Mouse (Mus musculus): Measurements from ENCODE around the gene Sync. TPM values are rescaled to one million over a fixed set of nuclear protein-coding genes. Genes with fewer than 3 reads are reported as not detected.

Gene Sync
- total RNA-seq, 2 experiments from 2014 or later = not detected

DNA sequence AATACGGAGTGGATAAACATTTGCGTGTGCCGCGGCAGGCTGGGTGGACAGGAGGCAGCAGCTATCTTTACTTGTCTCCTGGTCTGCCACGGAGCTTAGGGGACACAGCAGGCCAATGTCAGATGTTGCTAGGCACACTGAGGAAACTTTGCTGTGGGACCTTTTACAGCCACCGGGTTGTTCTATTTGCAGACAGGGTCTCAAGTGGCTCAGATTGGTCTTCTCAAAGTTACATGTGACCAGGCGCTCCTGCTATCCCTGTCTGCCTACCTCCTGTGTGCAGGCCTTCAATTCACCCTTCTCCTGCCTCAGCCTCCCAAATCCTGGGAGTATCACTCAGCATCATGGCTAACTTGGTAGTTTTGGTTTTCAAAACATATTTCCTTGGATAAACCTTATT is 8.6 kb downstream of the Sync start:
- ATAC-seq (replicated peaks; ENCODE audit: low FRiP score, poor library complexity, severe bottlenecking) = no peak

DNA sequence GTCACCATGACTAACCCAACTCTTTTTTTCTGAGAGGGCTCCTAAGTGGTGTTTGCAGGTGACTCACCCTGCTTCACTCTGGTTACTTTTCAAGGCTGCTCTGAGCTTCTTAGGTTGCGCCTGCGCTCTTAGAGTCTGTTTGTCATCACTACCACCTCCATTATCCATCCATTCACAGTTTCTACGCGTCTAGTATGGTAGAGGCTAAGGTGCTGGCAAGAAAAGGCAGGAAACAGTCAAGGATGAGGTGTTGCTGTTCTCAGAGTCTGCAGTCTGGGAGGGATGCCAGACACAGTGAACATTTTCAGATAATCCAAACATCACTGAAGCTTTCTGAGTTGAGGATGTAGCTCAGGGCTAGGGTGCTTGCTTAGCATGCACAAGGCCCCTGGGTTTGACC is 10.3 kb downstream of the Sync start:
- no peak for ATAC-seq (replicated peaks; ENCODE audit: low FRiP score, poor library complexity, severe bottlenecking)

DNA sequence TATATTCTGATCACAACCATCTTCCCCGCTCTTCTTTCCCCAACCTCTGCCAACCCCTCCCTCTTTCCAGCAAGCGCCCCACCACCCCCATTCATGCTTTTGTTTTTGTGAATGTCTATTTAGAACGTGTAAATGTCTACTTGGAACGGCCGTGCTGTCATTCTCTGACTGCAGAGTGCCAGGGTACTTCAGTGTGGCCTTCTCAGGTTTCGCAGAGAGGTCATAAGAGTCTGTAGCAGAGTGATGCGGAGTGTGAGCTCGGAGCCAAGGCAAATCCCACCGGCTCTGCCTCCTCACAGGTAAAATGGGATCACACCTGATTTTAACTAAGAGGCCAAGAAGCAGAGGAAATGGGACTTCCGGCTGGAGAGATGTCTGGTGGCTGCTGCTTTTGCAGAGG is 11.7 kb downstream of the Sync start:
- no peak for ATAC-seq (replicated peaks; ENCODE audit: low FRiP score, poor library complexity, severe bottlenecking)

DNA sequence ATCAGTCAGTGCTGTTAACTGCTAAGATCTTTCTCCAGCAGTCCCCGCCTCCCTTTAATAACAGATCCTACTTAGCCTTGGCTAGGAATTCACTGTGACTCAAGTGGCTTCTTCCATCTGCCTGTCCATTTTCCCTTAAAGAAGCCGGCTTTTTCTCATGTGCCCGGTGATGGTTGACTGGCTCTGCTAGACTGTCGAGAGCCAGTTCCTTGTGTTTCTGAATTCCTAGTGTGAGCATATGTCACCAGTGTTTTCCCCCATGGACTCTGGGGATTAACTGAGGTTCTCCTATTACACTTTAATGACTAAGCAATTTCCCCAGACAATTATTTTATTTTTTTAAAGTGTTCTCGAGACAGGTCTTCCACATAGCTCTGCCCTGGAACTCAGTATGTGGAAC is 16.0 kb downstream of the Sync start:
- ATAC-seq (replicated peaks; ENCODE audit: low FRiP score, poor library complexity, severe bottlenecking) = no peak

DNA sequence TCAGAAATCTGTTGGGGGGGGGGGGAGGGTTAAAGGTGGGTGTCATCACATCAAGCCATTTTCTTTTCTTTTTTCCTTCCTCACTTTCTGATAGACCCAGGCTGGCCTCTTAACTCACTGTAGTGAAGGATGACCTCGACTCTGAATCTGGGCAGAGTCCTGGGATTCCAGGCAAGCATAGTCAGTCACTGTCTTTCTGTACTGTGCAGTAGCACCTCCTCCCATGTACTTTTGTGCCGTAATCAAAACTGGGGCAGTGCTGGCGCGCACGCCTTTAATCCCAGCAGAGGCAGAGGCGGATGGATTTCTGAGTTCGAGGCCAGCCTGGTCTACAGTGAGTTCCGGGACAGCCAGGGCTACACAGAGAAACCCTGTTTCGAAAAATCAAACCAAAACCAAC is 16.4 kb downstream of the Sync start:
- ATAC-seq (replicated peaks; ENCODE audit: low FRiP score, poor library complexity, severe bottlenecking) = no peak

DNA sequence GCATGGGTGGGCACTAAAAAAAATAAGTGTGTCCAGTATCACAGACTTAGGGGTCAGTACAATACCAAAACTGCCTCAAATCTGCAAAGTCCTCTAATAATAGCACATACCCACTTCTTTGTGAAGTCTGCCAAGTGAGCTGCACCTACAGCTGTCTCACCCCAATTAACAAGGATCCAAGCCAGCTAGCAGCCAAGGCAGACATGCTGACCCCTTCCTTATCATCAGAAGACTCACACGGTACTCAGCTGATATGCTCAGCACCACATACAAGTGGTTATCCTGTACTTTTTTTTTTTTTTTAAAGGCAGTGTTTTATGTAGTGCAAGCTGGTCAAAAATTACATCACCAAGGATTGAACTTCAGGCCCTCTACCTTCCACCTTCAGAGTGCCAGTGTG is 16.9 kb downstream of the Sync start:
- ATAC-seq (replicated peaks; ENCODE audit: low FRiP score, poor library complexity, severe bottlenecking) = no peak

DNA sequence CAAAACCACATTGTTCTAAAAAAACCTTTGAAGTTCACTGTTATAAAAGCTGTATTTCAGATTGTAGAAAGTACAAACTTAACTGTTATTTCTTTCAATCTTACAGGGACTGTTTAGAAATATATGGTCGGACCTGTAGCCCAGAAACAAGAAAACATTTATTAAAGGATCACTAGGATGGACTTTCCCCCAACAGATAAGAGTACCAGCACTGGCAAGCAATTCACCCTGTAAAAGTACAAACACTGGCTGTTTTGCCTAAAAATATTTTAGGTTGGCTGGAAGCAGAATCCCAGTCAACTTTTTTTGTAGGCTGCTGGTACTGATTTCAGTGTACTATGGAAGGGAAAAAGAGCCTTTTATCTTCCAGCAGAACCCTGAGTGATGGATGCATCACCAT is 20.5 kb downstream of the Sync start:
- ATAC-seq (replicated peaks; ENCODE audit: low FRiP score, poor library complexity, severe bottlenecking) = no peak

DNA sequence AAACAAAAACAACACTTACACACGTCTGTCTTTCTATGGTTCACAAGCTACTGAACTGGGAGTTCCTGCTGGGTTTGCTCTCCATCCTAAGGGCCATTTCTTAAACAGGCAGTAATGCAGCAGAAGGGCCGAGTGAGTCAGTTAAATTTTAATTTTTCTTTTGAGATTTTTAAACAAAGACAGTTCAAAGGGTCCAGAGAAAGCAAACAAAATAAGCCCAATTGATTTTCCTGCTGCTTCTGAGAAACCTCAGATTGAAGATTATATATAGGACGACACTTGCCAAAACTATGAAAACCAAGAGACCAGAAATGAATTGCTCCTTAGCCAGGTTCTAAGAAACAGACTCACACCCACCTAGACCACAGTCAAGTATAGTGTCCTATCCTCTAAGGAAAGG is 26.5 kb downstream of the Sync start:
- no peak for ATAC-seq (replicated peaks; ENCODE audit: low FRiP score, poor library complexity, severe bottlenecking)

DNA sequence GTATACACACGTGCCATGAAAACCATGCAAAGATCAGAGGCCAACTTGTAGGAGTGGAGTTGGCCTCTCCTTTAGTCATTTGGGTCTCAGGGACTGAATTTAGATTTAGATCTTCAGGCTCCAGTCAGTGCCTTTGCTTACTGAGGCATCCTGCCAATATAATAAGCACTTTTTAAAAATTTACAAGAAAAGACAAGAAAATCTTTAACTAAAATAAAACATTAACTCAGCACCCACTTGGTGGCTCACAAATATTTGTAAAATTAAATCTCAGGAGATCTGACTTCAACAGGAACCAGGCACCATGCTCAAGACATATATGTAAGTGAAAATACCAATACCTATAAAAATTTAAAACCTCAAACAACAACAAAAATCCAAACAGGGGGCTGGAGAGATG is 33.5 kb downstream of the Sync start:
- ATAC-seq (replicated peaks; ENCODE audit: low FRiP score, poor library complexity, severe bottlenecking) = no peak

DNA sequence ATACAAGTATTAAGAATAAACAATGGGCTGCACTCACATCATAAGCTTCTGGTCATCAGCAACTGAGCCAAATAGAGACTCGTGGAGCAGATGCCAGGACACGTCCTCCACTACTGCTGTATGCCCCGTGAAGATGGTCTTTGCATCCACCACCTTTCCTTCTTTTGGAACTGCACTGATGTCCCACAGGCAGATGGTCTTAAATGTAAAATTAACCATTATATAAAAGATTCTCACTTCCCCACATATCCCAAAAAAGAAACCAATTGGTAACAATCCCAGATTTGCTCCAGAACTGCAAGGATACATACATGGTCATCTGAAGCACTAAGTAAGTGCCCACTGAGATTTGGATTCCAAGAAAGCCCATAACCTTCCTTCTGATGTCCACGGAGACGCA is 34.6 kb downstream of the Sync start:
- no peak for ATAC-seq (replicated peaks; ENCODE audit: low FRiP score, poor library complexity, severe bottlenecking)

DNA sequence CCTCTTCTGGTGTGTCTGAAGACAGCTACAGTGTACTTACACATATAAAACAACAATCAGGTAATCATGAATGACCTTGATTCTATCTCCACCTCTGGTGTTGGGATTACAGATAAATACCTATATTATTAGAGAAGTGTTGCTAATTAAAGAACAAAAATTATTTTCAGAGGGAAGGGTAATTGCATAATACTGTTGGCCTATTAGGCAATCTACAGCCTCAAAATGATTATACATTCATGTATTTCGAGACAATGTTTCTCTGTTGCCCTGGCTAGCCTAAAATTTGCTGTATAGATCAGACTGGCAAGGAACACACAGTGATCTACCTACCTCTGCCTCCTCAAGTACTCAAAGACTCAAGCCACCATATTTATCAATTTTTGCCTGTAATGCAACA is 36.1 kb downstream of the Sync start:
- ATAC-seq (replicated peaks; ENCODE audit: low FRiP score, poor library complexity, severe bottlenecking) = no peak

DNA sequence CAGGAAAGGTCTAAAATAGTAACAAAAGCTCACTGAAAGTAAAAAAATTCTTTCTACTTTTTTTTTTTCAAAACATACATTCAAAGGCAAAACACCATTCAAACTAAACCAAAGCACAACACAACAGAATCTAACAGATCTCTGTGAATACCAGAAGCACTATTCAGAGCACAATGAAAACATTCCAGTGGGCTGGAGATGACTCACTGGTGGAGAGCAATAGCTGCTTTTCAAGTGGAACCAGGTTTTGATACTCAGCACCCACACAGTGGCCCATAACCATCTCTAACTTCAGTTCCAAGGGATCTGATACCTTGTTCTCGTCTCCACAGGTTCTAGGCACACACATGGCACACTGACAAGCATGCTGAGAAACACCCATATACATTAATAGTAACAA is 37.3 kb downstream of the Sync start:
- no peak for ATAC-seq (replicated peaks; ENCODE audit: low FRiP score, poor library complexity, severe bottlenecking)

DNA sequence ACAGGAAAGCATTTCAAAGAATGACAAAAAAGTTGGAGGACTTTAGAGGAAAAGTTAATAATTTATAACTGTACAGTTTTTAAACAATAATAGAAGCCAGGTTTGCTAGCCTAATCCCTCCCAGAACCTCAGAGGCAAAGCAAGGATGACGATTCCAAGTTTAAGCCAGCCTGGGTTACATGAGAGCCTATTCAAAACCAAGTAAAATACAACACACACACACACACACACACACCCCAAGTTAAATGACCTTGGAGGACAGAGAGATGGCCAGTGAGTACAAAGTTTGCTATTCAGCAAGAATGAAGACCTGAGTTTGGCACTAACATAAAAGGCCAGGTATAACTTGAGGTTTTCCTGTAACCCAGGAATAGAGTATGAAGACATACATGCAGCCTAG is 38.8 kb downstream of the Sync start:
- ATAC-seq (replicated peaks; ENCODE audit: low FRiP score, poor library complexity, severe bottlenecking) = no peak

DNA sequence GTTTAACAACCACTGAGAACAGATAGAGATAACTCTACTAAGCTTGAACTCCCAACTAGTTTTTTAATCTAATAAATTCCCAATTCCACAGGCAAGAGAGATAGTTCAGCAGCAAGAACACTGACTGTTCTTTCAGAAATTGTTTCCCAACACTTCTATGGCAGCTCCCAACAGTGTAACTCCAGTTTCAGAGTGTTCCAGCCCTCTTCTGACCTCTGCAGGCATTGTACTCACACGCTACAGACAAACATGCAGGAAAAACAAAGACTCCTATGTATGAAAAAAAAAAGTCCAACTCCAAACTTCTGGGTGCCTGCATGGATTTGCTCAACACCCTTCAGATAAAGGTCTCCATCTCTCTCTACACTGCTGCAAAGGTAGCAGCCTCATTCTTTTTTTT is 45.4 kb downstream of the Sync start:
- ATAC-seq (replicated peaks; ENCODE audit: low FRiP score, poor library complexity, severe bottlenecking) = no peak

DNA sequence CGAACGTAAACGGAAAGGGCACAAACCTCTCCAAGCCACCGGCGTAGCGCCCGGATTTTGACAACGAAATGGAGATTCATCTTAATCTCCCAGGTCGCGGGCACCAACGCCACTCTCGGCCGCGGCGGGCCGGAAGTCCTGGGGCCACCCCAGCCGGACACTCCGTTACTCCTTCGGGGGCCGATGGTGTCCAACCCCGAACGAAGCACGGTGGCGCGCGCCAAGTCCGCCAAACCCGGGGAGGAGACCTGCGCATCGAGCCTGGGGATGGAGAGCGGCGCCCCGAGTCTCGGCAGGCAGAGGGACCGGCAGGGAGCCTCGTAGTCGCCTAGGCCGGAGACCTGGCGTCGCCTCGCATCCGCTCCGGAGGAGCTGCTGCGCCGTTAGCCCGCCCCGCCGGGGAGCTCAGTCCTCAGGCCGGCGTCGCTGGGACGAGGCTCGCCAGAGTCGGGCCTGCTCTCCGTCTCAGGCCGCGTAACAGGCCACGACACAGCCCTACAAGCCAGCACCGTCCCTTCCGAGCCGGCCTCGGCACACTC is 47.3 kb downstream of the Sync start:
- ATAC-seq (replicated peaks; ENCODE audit: low FRiP score, poor library complexity, severe bottlenecking) = peak; percentile 36

DNA sequence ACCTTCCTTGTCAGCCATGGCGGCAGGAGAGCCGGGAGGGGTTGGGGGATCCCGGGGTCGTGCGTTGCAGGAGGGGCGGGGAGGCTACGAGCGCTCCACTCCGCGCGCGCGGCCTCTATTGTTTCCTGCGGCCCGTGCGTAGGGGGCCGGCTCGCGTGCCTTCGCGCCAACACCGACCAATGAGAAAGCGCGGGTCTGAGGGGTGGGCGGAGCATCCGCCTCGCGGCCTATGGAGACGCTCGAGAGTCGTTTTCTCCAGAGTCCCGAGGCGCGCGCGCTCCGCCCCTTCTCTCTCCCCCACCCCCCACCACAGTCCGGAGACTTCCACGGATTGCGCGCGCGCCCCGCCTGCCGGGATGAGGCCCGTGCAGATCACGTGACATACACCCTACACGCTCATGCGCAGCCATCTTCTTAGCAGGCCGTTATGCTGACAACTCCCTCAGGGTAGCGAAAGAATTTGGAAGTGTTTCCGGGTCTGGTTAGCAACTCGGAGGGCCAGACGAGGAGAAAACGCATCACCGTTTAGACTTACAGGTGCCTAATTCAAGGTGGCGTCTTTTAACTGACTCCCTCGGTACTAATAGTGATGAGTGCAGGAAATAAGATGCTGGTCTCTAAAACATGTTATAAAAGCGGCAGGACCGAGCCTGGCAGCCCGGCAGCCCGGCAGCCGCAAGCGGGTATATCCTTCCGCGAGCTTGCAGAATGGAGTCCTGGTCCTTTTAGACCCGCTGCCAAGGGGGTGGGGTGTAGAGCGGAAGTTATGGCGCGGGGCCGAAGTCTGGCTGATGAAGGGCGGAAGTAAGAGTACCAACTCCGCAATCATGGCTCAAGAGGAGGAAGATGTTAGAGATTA is 48.0 kb downstream of the Sync start, which contains the start of the genes Rbbp4 and Zbtb8os:
TSS of gene Rbbp4 (minus strand) at position 155 of the 859 bp plus-strand sequence.
TSS of gene Zbtb8os (plus strand) at position 480 of the 859 bp plus-strand sequence.
- ATAC-seq (replicated peaks; ENCODE audit: low FRiP score, poor library complexity, severe bottlenecking) = peak; percentile 90

DNA sequence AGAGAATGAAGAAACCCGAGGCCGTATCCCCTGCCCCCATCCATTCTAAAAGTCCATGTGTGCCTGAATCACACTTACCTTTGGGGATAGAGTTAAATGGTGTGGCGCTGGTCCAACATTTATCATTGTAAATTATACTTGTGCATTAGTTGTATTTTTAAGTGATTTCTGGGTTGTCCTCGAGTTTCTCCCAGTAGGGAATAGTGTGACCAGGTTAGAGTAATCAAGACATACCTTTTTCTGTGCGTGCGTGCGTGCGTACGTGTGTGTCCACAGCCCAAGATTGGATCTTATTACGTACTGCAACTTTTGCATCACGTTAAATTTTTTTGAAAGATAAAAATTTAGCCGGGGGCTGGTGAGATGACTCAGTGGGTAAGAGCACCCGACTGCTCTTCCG is 48.9 kb downstream of the Sync start:
- ATAC-seq (replicated peaks; ENCODE audit: low FRiP score, poor library complexity, severe bottlenecking) = no peak

DNA sequence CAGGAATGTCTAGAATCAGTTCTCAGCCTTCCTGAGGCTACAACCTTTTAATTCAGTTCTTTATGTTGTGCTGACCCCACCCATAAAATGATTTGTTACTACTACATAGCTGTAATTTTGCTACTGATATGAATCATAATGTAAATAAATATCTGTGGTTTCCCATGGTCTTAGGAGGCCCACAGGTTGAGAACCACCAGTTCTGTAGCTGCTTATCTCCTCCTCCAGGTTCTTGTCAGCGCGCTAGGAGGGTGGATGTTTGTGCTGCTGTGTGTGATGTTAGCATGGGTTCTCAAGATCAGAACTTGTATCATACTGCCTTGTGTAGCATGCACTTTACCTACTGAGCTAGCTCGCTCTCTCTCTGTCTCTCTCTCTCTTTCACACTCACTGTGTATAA is 52.3 kb downstream of the Sync start:
- peak; percentile 58 for ATAC-seq (replicated peaks; ENCODE audit: low FRiP score, poor library complexity, severe bottlenecking)

DNA sequence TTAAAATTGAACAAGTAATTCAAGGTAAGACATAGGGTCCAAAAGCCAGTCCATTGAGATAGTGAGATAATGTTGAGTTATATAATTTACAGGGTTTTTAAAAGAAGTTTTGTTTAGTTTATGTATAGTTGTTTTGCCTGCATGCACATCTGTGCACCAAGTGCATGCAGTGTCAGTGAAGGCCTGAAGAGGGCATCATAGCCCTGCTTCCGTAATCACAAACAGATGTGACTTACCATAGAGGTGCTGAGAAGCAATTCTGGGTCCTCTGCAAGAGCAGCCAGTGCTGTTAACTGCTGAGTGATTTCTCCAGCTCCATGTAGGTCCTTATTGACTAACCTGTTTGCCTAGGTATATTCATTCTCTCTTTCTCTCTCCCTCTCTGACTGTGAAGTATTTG is 54.5 kb downstream of the Sync start:
- ATAC-seq (replicated peaks; ENCODE audit: low FRiP score, poor library complexity, severe bottlenecking) = no peak

DNA sequence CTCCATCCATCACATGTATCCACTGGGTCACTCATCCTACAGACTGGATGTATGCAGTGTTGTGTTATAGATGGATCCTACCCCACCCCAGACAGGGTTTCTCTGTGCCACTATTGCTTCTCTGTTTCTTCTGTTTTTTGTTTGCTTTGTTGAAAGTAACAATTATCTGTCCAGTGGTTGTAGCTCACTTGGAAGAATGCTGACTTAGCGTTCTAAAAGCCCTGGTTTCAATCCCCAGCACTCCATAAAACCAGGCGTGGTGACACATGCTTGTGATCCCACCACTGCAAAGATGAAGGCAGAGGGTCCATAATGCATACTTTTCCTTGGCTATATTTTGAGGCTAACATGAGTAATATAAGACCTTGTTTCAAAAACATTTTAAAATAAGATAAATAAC is 55.3 kb downstream of the Sync start:
- ATAC-seq (replicated peaks; ENCODE audit: low FRiP score, poor library complexity, severe bottlenecking) = no peak

DNA sequence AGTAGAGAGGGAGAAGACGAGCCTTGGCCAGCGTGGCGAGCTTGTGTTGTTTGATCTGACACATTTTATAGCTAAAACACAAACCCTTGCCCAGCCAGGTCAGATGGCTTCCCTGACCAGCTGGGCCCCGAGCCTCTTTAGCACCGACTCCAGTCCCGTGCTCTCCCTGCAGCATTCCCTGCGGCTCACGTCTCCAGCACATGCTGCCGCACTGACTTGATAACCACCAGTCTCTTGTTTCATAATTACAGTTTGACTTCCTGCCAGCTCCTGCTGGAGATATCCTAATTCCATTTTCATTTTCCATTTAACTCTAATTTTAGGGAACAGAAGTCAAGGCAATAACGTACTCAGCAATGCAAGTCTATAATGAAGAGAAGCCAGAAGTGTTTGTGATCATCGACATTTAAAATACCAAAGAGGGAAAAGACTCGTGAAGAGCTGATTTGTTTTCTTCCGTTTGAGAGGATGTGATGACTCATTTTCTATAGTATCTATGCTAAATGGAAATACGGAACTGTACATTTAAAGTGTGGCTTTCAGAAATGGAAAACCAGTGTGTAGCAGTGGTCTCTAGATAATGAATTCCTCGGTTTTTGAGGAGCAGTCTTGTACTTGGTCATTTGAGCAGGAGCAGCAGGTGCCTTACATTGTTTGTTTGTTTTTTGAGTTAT is 59.2 kb downstream of the Sync start:
- no peak for ATAC-seq (replicated peaks; ENCODE audit: low FRiP score, poor library complexity, severe bottlenecking)
